Mouse (Mus musculus) CH12.LX (cell line): ENCODE data around the gene Slc32a1. TPM values are rescaled to one million over a fixed set of nuclear protein-coding genes. Genes with fewer than 3 reads are reported as not detected.

Experiments used
- DNase-seq: peaks from one replicate; pipeline ENCODE4 v3.0.0-alpha.2; 2013; ENCODE audit errors: extremely low read depth
- H3K27ac ChIP-seq: 2 replicates; pipeline ENCODE4 v1.5.1; 2012; ENCODE audit warnings: low read depth, mild to moderate bottlenecking, control low read depth, moderate library complexity; ENCODE audit not compliant: insufficient read depth
- H3K27me3 ChIP-seq: replicated peaks from 2 replicates; pipeline ENCODE3; 2012; ENCODE audit warnings: inconsistent platforms
- H3K36me3 ChIP-seq, 2 experiments: replicated peaks in 1 of 2; 2 replicates each; pipeline versions ENCODE3 to v1.6.1; 2012; ENCODE audit warnings: inconsistent platforms in 1 of 2, low read length in 1 of 2, mild to moderate bottlenecking in 1 of 2, mixed read lengths in 1 of 2, moderate library complexity in 1 of 2; ENCODE audit not compliant: control insufficient read depth in 1 of 2, insufficient read depth in 1 of 2
- H3K4me1 ChIP-seq, 2 experiments: 2 replicates each; pipeline ENCODE4 v1.6.1; 2012; ENCODE audit warnings: inconsistent platforms in 1 of 2, moderate library complexity in 1 of 2; ENCODE audit not compliant: insufficient read depth in 2 of 2, control insufficient read depth in 1 of 2
- H3K4me2 ChIP-seq: 2 replicates; pipeline ENCODE4 v1.6.1; 2012; ENCODE audit warnings: low read depth, mild to moderate bottlenecking, control low read depth; ENCODE audit not compliant: poor library complexity, insufficient read depth, severe bottlenecking
- H3K4me3 ChIP-seq, 3 experiments: fragments of 150-350 bp in 1 of 3; sonication (generic) in 1 of 3; replicated peaks in 1 of 3; 2 replicates each; pipeline versions ENCODE3 to v1.5.1; 2011 to 2012; ENCODE audit warnings: low read depth in 2 of 3, low read length in 2 of 3, mild to moderate bottlenecking in 2 of 3, moderate library complexity in 2 of 3, control low read depth in 1 of 3, improper control_type of control experiment in 1 of 3, inconsistent platforms in 1 of 3, mixed read lengths in 1 of 3; ENCODE audit not compliant: poor library complexity in 1 of 3
- H3K79me2 ChIP-seq: replicated peaks from 2 replicates; pipeline ENCODE4 v1.6.1; 2012; ENCODE audit warnings: mild to moderate bottlenecking, moderate library complexity; ENCODE audit not compliant: control insufficient read depth, poor library complexity, insufficient read depth, severe bottlenecking; ENCODE audit errors: extremely low read depth
- H3K9ac ChIP-seq: 2 replicates; pipeline ENCODE4 v1.6.1; 2012; ENCODE audit warnings: low read depth, mild to moderate bottlenecking, control low read depth, moderate library complexity; ENCODE audit not compliant: insufficient read depth
- H3K9me3 ChIP-seq: replicated peaks from 2 replicates; pipeline ENCODE3; 2012; ENCODE audit warnings: low read length, inconsistent platforms, mixed read lengths
- BHLHE40 ChIP-seq: IDR thresholded peaks from 2 replicates; pipeline ENCODE4 v1.6.1; 2011; ENCODE audit warnings: mild to moderate bottlenecking, low read depth, low read length, improper control_type of control experiment
- CHD1 ChIP-seq: IDR thresholded peaks from 2 replicates; pipeline ENCODE4 v1.6.1; 2012; ENCODE audit warnings: low read depth, low read length, improper control_type of control experiment, inconsistent platforms
- CHD2 ChIP-seq: IDR thresholded peaks from 2 replicates; pipeline ENCODE4 v1.6.1; 2011; ENCODE audit warnings: low read length, improper control_type of control experiment
- CTCF ChIP-seq, 2 experiments: IDR thresholded peaks in 1 of 2; conservative IDR thresholded peaks in 1 of 2; 2 replicates each; pipeline ENCODE4 v1.5.1; 2011 to 2012; ENCODE audit warnings: low read depth in 2 of 2, low read length in 2 of 2, improper control_type of control experiment in 1 of 2, inconsistent platforms in 1 of 2, mild to moderate bottlenecking in 1 of 2, moderate library complexity in 1 of 2
- EP300 ChIP-seq: IDR thresholded peaks from 2 replicates; pipeline ENCODE4 v1.6.1; 2011; ENCODE audit warnings: low read length, improper control_type of control experiment
- ETS1 ChIP-seq: conservative IDR thresholded peaks from 2 replicates; pipeline ENCODE4 v1.6.1; 2012; ENCODE audit warnings: low read depth, mild to moderate bottlenecking, inconsistent platforms, low read length, improper control_type of control experiment, moderate library complexity
- GABPA ChIP-seq: IDR thresholded peaks from 2 replicates; pipeline ENCODE4 v1.6.1; 2012; ENCODE audit warnings: low read depth, low read length, improper control_type of control experiment, inconsistent platforms; ENCODE audit not compliant: insufficient replicate concordance
- HCFC1 ChIP-seq: IDR thresholded peaks from 2 replicates; pipeline ENCODE4 v1.6.1; 2012; ENCODE audit warnings: low read depth, mild to moderate bottlenecking, inconsistent platforms, low read length, improper control_type of control experiment
- JUN ChIP-seq: IDR thresholded peaks from 2 replicates; pipeline ENCODE4 v1.6.1; 2011; ENCODE audit warnings: low read depth, mild to moderate bottlenecking, low read length, improper control_type of control experiment, moderate library complexity; ENCODE audit not compliant: insufficient read depth
- KAT2A ChIP-seq: IDR thresholded peaks from 2 replicates; pipeline ENCODE4 v1.6.1; 2012; ENCODE audit warnings: low read length, improper control_type of control experiment, inconsistent platforms; ENCODE audit not compliant: insufficient replicate concordance
- MAFK ChIP-seq: IDR thresholded peaks from 2 replicates; pipeline ENCODE4 v1.6.1; 2011; ENCODE audit warnings: low read length, improper control_type of control experiment; ENCODE audit not compliant: insufficient replicate concordance
- MAX ChIP-seq: IDR thresholded peaks from 2 replicates; pipeline ENCODE4 v1.6.1; 2011; ENCODE audit warnings: low read length, improper control_type of control experiment
- MAZ ChIP-seq: IDR thresholded peaks from 2 replicates; pipeline ENCODE4 v1.6.1; 2012; ENCODE audit warnings: low read depth, mild to moderate bottlenecking, inconsistent platforms, low read length, improper control_type of control experiment, moderate library complexity
- MXI1 ChIP-seq: IDR thresholded peaks from 2 replicates; pipeline ENCODE4 v1.6.1; 2011; ENCODE audit warnings: mild to moderate bottlenecking, low read depth, low read length, improper control_type of control experiment
- MYC ChIP-seq: IDR thresholded peaks from 2 replicates; pipeline ENCODE4 v1.6.1; 2011; ENCODE audit warnings: low read depth, mild to moderate bottlenecking, improper control_type of control experiment, low read length
- NELFE ChIP-seq: IDR thresholded peaks from 2 replicates; pipeline ENCODE4 v1.6.1; 2011; ENCODE audit warnings: low read depth, low read length, improper control_type of control experiment
- NRF1 ChIP-seq: IDR thresholded peaks from 2 replicates; pipeline ENCODE4 v1.6.1; 2014; ENCODE audit warnings: low read depth, mild to moderate bottlenecking, inconsistent platforms, low read length, improper control_type of control experiment, moderate library complexity
- PAX5 ChIP-seq: IDR thresholded peaks from 2 replicates; pipeline ENCODE4 v1.6.1; 2012; ENCODE audit warnings: low read length, inconsistent platforms, mixed read lengths
- POLR2A ChIP-seq: IDR thresholded peaks from 2 replicates; pipeline ENCODE4 v1.6.1; 2011; ENCODE audit warnings: low read depth, mild to moderate bottlenecking, improper control_type of control experiment, low read length
- RAD21 ChIP-seq: IDR thresholded peaks from 2 replicates; pipeline ENCODE4 v1.6.1; 2011; ENCODE audit warnings: low read depth, mild to moderate bottlenecking, low read length, improper control_type of control experiment, moderate library complexity
- RCOR1 ChIP-seq: conservative IDR thresholded peaks from 2 replicates; pipeline ENCODE4 v1.6.1; 2012; ENCODE audit warnings: low read depth, mild to moderate bottlenecking, inconsistent platforms, low read length, improper control_type of control experiment
- SIN3A ChIP-seq: IDR thresholded peaks from 2 replicates; pipeline ENCODE4 v1.6.1; 2012; ENCODE audit warnings: low read length, improper control_type of control experiment, inconsistent platforms
- SMC3 ChIP-seq: IDR thresholded peaks from 2 replicates; pipeline ENCODE4 v1.6.1; 2011; ENCODE audit warnings: low read depth, low read length, improper control_type of control experiment
- TCF12 ChIP-seq: IDR thresholded peaks from 2 replicates; pipeline ENCODE4 v1.6.1; 2014; ENCODE audit warnings: low read depth, mild to moderate bottlenecking, inconsistent platforms, low read length, improper control_type of control experiment
- UBTF ChIP-seq: IDR thresholded peaks from 2 replicates; pipeline ENCODE4 v1.6.1; 2012; ENCODE audit warnings: low read depth, mild to moderate bottlenecking, inconsistent platforms, low read length, improper control_type of control experiment, moderate library complexity
- ZC3H11A ChIP-seq: IDR thresholded peaks from 2 replicates; pipeline ENCODE4 v1.6.1; 2012; ENCODE audit warnings: low read depth, mild to moderate bottlenecking, inconsistent platforms, low read length, improper control_type of control experiment
- ZKSCAN1 ChIP-seq: IDR thresholded peaks from 2 replicates; pipeline ENCODE4 v1.6.1; 2012; ENCODE audit warnings: low read depth, inconsistent platforms, low read length, improper control_type of control experiment, borderline replicate concordance
- ZMIZ1 ChIP-seq: IDR thresholded peaks from 2 replicates; pipeline ENCODE4 v1.6.1; 2012; ENCODE audit warnings: low read depth, mild to moderate bottlenecking, inconsistent platforms, low read length, improper control_type of control experiment
- dilution Hi-C: fragments of 300-500 bp; cut with MboI; formaldehyde crosslinking; loops from 2 replicates; pipeline ENCODE4 v1.14.3; 2020; ENCODE audit warnings: low sequenced_read_pairs; ENCODE audit not compliant: extremely low pct_unique_long_range_greater_than_20kb, extremely low pct_ligation_motif_present
- in situ Hi-C: fragments of 300-500 bp; cut with MboI; formaldehyde crosslinking; loops from 3 replicates; pipeline ENCODE4 v1.14.3; 2019; ENCODE audit warnings: low sequenced_read_pairs, low pct_ligation_motif_present, low pct_unique_long_range_greater_than_20kb, mixed read lengths
- polyA plus RNA-seq: library from polyadenylated mRNA; unstranded; fragments of >175 nt; gene quantifications from 2 replicates; pipeline ENCODE4 v1.2.1, GENCODE M21; 2012; ENCODE audit warnings: low read depth; ENCODE audit not compliant: insufficient read length
- total RNA-seq, 2 experiments: library from RNA; depleted of rRNA; stranded (reverse); fragments of 300-350 nt in 1 of 2; fragments of >200 nt in 1 of 2; gene quantifications; 2 replicates each; pipeline ENCODE4 v1.2.3; 2012 to 2014

The Slc32a1 gene
- total and polyA plus RNA-seq, 3 experiments: not detected

DNA sequence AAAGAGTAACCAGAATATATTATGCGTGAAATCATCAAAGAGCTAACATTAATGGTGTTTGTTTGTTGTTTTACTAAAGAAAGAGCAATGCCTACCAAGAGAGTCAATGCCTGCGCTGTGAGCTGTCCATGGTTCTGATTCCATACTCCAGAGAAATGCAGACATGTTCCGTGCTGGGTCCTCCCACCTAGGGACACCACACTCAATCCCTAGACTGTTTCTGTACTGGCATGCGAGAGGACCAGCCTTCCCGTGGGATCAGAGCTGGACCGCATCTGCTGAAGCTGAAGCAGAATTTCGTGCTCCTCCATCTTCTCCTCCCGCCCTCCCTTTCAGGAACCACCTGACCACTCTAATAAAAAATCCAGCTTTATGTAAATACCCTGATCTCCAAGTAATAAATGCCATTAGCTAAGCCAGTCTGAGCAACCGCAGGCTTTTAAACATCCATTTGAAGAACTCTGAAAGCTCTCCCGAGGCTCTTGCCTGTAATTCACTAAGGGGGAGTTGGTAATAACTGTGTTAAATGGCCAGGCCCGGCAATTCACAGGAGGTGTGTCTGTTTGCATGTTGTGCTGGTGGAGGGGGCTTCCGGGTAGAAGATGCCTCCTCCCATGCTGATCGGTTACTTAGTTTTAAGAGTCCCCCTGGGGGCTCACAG lies 40.0 kb upstream of the Slc32a1 start:
- H3K36me3 ChIP-seq: no peaks in the 10 kb centered on the region
- H3K4me1 ChIP-seq: no peaks in the 10 kb centered on the region
- in situ Hi-C loops (no loop called here), dilution Hi-C loops (no loop called here)
- no peak overlapping the region for H3K4me3 ChIP-seq
- H3K9ac ChIP-seq: no peak overlapping the region
- H3K27ac ChIP-seq: no peak overlapping the region
- H3K9me3 ChIP-seq: peaks cover 4% of the 10 kb centered on the region
- DNase-seq: peak; percentile 33
- H3K4me2 ChIP-seq: no peak overlapping the region
- peaks cover 97% of the 10 kb centered on the region for H3K27me3 ChIP-seq
- H3K79me2 ChIP-seq: no peaks in the 10 kb centered on the region
- TF ChIP-seq EP300 (no peak), MYC (no peak), NELFE (no peak), MAZ (no peak), BHLHE40 (no peak), NRF1 (no peak), MXI1 (no peak), RCOR1 (no peak), PAX5 (no peak), SMC3 (no peak), MAFK (no peak), CHD1 (no peak), CHD2 (no peak), RAD21 (no peak), UBTF (no peak), POLR2A (no peak), MAX (no peak), CTCF (conservative IDR thresholded peaks at IDR 0.05 in 1 of 2, IDR thresholded peaks at IDR 0.05 in 1 of 2; ENCODE audit: low read depth in 2 of 2, low read length in 2 of 2) (no peak), GABPA (no peak)

DNA sequence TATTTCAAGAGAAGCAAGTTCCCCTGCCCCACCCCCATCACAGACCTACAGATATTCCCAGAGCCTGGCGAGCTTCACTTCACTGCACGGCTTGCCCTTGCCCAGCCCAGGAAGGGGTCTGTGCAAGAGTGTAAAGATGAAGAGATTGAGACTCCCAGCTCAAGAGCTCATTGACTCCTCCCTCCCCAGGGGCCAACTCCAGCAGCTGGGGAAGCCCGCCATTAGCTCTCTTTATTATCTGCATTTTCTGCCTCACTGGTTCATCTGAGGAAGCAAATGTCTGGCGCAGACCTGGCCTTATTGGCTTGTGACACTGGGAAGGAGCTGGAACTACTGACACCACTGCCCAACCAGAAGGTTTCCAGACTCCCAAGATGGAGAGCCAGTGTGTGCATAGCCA lies 30.6 kb upstream of the Slc32a1 start:
- no peak overlapping the region for H3K4me3 ChIP-seq

More for the DNA sequence above, 30.6 kb upstream of the Slc32a1 start:
- TF ChIP-seq ZKSCAN1: no peak
- no peak for TF ChIP-seq POLR2A
- no peak for TF ChIP-seq HCFC1
- no peak for TF ChIP-seq ZMIZ1
- no peak for TF ChIP-seq RCOR1
- TF ChIP-seq TCF12: no peak
- TF ChIP-seq SIN3A: no peak
- no peak for TF ChIP-seq SMC3
- TF ChIP-seq ZC3H11A: no peak
- no peak for TF ChIP-seq ETS1
- TF ChIP-seq MXI1: no peak
- no peak for TF ChIP-seq MAFK
- no peak for TF ChIP-seq JUN
- TF ChIP-seq KAT2A: no peak
- TF ChIP-seq MAX: no peak
- TF ChIP-seq MAZ: no peak
- no peak for TF ChIP-seq GABPA
- TF ChIP-seq, all 38 proteins: peak for 0
- dilution Hi-C loops (no loop called here), in situ Hi-C loops (no loop called here)
- no peak overlapping the region for H3K4me2 ChIP-seq
- no peaks in the 10 kb centered on the region for H3K36me3 ChIP-seq
- no peaks in the 10 kb centered on the region for H3K4me1 ChIP-seq
- H3K9ac ChIP-seq: no peak overlapping the region
- H3K79me2 ChIP-seq: no peaks in the 10 kb centered on the region
- no peak overlapping the region for H3K27ac ChIP-seq
- peaks cover 86% of the 10 kb centered on the region for H3K27me3 ChIP-seq
- DNase-seq: no peak
- H3K9me3 ChIP-seq: no peaks in the 10 kb centered on the region
